Mouse (Mus musculus) megakaryocyte, adult 5-6 weeks (primary cell): ENCODE data around the gene Rars2. TPM values are rescaled to one million over a fixed set of nuclear protein-coding genes. Genes with fewer than 3 reads are reported as not detected.

Experiments used
- ATAC-seq: 2 replicates; pipeline ENCODE4 v1.8.0; 2016; ENCODE audit warnings: mild to moderate bottlenecking, inconsistent platforms; ENCODE audit not compliant: poor library complexity, severe bottlenecking
- total RNA-seq, 2 experiments: library from RNA; stranded (forward) in 1 of 2; stranded (reverse) in 1 of 2; fragments of 153-499, 151-499 nt in 1 of 2; fragments of 221-1000, 200-1000 nt in 1 of 2; gene quantifications; 2 replicates each; pipeline versions ENCODE4 v1.2.3 to v1.2.4; 2015 to 2017

Rars2 gene
- total RNA-seq, 2 experiments from 2014 or later, result 15.7 to 19.4 TPM

DNA sequence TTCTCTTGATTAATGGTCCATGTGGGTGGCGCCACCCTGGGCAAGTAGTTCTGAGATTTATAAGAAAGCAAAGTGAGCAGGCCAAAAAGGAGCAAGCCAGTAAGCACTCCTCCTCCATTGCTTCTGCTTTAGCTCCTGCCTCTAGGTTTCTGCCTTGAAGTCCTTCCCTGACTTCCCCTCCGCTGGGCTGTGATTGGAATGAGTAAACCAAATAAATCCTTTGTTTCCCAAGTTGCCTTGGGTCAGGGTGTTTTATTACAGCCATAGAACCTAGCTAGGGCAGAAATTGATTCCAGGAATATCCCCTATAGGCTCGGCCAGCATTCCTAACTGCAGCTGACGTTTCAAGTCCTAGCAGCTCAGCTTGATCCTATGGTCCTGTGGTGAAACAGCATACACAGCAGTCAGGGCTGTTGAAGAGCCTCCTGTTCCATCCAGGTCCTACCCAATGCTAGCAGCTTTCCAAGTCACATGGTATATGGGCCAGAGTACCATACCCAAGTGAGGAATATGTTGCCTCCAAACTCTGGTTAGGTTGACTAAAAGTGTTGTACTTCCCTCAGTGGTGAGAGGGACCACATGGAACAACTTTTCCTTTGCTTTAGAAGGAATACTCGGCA is 25.1 kb downstream of the Rars2 start:
- ATAC-seq, result no peak

DNA sequence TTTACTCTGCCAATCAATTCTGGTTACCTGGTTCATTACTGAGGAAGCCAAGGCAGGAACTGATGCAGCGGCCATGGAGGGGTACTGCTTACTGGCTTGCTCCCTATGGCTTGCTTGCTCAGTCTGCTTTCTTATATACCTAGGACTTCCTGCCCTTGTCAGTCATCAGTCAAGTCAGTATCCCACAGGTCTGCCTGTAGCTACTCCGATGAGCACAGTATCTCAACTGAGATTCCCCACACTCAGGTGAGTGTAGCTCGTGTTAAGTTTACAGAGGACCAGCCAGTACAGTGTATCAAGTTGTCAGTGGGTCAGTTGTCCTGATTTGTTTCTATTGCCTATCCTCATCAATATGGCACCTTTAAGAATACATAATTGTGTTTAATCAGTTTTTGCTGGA is 26.0 kb downstream of the Rars2 start:
- ATAC-seq, result no peak

DNA sequence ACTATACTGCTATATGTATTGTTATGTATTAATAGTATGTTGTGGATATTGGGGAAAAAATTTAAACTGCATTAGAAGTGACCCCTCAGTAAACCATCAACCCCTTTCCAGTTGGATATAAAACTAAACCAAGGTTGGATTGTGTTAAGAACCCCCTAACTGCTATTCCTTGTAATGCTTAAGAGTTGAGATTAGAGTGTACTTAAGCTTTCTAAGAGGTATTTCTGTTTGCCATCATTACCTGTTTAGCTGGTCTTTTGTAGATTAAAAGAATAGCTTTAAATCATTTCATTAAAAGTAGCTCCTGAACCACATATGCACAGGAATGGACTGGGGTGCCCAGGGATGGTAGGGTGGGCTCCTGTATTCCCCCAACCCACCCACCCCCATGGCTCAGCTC is 30.0 kb downstream of the Rars2 start:
- ATAC-seq, result no peak

GRCm38 (mm10) chr4:34653179-34653578 is 38.4 kb downstream of the Rars2 start:
- no peak for ATAC-seq

- no peak for ATAC-seq
These were observed 41.3 kb downstream of the Rars2 start for GRCm38 (mm10) chr4:34656101-34656500.

- no peak for ATAC-seq
These were observed 44.3 kb downstream of the Rars2 start for GRCm38 (mm10) chr4:34659012-34659411.

DNA sequence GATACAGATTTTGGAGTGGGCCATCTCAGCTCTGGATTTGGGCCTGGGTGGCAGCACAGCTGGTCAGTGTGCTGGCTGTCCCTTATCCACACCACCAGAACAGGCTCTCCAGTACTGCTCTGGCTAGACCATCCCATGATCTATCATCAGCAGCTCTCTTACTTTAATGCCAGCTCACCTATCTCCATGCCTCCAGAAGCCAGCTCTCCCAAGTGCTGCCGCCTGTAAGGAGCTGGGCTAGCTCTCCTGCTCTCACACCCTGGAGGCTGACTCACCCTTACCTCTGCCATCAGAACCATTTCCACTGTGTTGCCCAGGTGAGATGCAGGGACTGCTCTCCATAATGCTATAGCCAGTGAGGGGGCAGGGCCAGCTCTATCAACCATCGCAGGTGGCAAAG is 46.8 kb downstream of the Rars2 start:
- no peak for ATAC-seq

- ATAC-seq, result no peak
These were observed 47.2 kb downstream of the Rars2 start for GRCm38 (mm10) chr4:34661927-34662326.

DNA sequence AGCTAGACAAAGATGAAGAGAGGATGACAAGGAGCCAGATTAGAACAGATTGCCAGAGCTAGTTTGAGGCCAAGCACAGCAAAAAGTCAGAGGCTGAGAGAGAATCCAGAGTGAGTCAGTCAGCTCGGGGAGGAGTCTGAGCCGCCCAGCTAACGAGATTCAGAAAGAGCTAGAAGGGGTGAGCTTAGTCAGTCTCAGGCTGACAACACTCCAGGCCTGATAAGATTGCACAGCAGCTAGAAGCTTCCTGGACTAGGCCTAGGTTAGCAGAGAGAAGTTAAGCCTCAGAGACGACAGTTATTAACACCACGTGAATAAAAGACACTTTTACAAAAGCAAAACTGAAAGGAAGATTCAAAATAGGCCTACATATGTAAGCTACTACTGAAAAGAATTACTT is 53.2 kb downstream of the Rars2 start:
- ATAC-seq, result no peak

GRCm38 (mm10) chr4:34673721-34674120 is 59.0 kb downstream of the Rars2 start:
- no peak for ATAC-seq

DNA sequence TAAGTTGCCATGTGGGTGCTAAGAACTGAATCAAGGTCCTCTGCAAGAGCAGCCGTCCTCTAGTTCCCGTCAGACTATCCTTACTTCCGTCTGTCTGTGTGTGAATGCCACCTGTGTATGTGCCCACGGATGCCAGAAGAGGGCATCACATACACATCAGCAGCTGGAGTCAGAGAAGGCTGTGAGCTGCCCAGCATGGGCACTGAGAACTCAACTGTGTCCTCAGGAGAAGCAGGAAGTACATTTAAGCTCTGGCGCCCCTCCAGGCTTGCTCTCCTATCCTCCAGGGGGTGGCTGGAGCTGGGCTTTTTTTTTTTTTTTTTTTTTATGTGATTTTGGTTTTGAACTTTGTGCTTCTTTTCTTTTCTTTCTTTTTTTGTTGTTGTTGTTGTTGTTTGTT is 65.8 kb downstream of the Rars2 start:
- ATAC-seq, result 0 out of 2 replicates have a peak, but pooled peaks have one; percentile 21

GRCm38 (mm10) chr4:34686874-34687567 is 72.3 kb downstream of the Rars2 start, which contains the start of gene Slc35a1:
Slc35a1 (minus strand) TSS chr4:34687438.
- peak; percentile 99 for ATAC-seq

DNA sequence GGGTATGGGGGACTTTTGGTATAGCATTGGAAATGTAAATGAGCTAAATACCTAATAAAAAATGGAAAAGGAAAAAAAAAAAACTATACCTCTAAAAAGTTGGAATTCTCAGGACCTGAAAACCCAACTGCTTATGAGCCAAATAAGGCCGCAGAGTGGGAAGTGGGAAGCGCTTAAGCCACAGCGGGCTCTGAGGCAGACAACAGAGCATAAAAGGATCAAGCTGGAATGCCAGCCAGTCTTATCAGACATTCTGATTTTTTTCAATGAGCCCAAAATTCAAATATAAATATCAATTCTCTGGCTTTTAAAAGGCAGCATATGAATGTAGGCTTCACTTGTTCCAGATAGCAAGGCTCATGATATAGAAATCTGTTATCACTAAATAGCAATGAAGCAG is 73.3 kb downstream of the Rars2 start:
- no peak for ATAC-seq

DNA sequence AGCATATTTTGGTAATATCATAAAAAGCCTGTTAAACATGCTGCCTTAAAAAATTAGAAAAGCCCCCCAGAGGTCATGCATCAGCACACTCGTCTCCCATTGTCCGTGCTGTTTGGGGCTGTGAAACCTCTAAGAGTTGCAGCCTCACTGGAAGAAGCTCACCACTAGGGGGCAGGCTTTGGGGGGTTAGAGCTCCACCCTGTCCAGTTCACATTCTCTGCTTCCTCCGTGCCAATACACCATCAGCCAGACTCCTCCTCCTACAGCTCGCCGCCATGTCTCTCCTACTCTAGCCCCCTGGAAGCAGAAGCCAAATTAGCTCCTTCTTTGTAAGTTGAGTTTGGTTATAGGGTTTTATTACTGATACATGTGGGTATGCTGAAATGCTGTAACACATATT is 86.8 kb downstream of the Rars2 start:
- ATAC-seq, result peak; percentile 74

DNA sequence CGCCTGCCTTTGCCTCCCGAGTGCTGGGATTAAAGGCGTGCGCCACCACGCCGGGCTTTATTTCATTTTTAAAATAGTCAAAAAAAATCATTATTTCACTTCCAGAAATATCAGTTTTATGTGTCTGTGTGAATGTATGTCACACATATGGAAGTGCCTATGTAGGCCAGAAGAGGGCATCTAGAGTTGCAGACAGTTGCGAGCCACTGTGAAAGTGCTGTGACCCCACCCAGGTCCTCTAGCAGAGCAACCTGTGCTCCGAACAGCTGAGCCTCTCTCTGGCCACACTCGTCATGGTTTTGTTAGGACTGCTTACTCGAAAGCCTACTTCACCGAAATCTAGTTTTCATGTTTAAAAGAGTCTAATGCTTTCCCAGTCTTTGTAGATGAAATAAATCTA is 87.5 kb downstream of the Rars2 start:
- no peak for ATAC-seq

DNA sequence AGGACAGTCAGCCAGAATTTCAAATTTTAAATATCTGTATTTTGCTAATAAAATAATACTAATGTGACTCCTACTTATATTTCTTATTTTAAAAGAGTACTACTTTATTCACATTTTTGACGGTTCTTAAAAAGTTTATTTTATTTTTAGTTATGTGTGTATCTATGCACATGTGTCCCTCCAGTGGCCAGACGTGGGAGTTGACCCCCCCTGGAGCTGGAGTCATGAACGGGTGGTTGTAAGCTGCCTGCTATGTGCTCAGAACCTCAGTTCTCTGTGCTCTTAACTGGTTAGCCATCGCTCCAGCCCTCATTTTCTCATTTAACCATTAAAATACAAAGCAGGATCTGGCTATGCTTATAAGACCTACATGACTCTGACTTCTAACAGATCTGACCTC is 88.3 kb downstream of the Rars2 start:
- ATAC-seq, result no peak

- ATAC-seq, result no peak
These were observed 92.5 kb downstream of the Rars2 start for GRCm38 (mm10) chr4:34707248-34707647.

GRCm38 (mm10) chr4:34708127-34708526 is 93.4 kb downstream of the Rars2 start:
- ATAC-seq, result no peak

Other genes starting within 250 kb of the Rars2 start
- 59.6 and 68.0 TPM in 2 replicates for gene Akirin2, start 64.0 kb upstream of the Rars2 start, total RNA-seq (2015)
- gene Akirin2, start 64.0 kb upstream of the Rars2 start, total RNA-seq (2017), result 49.9 and 62.4 TPM in 2 replicates
- 61.1 and 71.6 TPM in 2 replicates for gene Orc3, start within 50 bp of the Rars2 start, total RNA-seq (2015)
- gene Orc3, start within 50 bp of the Rars2 start, total RNA-seq (2017), result 55.7 and 61.4 TPM in 2 replicates
- 16.7 and 22.0 TPM in 2 replicates for gene Slc35a1, start 72.5 kb downstream of the Rars2 start, total RNA-seq (2015)
- 13.3 and 14.9 TPM in 2 replicates for gene Slc35a1, start 72.5 kb downstream of the Rars2 start, total RNA-seq (2017)
- not detected in 2 replicates for gene Cfap206, start 115.2 kb downstream of the Rars2 start, total RNA-seq (2015)
- gene Cfap206, start 115.2 kb downstream of the Rars2 start, total RNA-seq (2017), result not detected in 2 replicates
- not detected in 2 replicates for gene Gm136, start 141.3 kb downstream of the Rars2 start, total RNA-seq (2015)
- gene Gm136, start 141.3 kb downstream of the Rars2 start, total RNA-seq (2017), result not detected in 2 replicates
- 21.2 and 22.9 TPM in 2 replicates for gene Smim8, start 163.5 kb downstream of the Rars2 start, total RNA-seq (2015)
- gene Smim8, start 163.5 kb downstream of the Rars2 start, total RNA-seq (2017), result 12.7 and 20.6 TPM in 2 replicates